Mouse (Mus musculus): Measurements from ENCODE around the gene Mbnl1.

- no peak for TF ChIP-seq GATA1 (IDR thresholded peaks at IDR 0.05; ENCODE audit: borderline replicate concordance, low read length)
- TF ChIP-seq FLI1 (IDR thresholded peaks at IDR 0.05; ENCODE audit: low read length), result no peak
Measured at GRCm38 (mm10) chr3:60481740-60482399, 9.2 kb downstream of the Mbnl1 start.

Data from megakaryocyte, embryonic 14.5 days (primary cell).